Mouse (Mus musculus): ENCODE measurements around the gene 4430402I18Rik. TPM values are rescaled to one million over a fixed set of nuclear protein-coding genes. Genes with fewer than 3 reads are reported as not detected.
A peak's percentile ranks its signal among the peaks of the same experiment; 100 is the strongest.

4430402I18Rik gene
- polyA plus RNA-seq, 1 experiment, result 0.02 TPM

DNA sequence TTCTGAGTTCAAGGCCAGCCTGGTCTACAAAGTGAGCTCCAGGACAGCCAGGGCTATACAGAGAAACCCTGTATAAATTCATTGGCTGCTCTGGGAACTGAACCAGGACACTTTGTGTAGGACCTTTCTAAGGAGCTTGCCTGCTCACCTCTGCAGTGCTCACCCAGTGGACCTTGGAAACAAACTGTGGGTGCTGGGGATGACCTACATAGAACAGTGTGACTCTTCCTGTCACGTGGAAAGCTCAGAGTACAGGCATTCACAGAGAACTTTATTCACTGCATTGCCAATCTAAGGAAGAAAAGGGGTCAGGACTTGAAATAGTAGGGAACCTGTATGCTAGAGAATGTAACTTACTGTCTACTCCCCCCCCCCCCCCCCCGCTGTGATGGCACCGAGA is 78.3 kb downstream of the 4430402I18Rik start:
- H3K79me2 ChIP-seq (ENCODE audit: control insufficient read depth, insufficient read depth), result no peaks in the 10 kb centered on the region
- H3K4me3 ChIP-seq (ENCODE audit: insufficient read depth, poor library complexity, severe bottlenecking), result no peak overlapping the region
- no peak overlapping the region for H3ac ChIP-seq (ENCODE audit: control insufficient read depth, insufficient read length, low read depth)
- TF ChIP-seq CEBPB (IDR thresholded peaks at IDR 0.05; ENCODE audit: low read depth), result no peak
- no peak for TF ChIP-seq MYOG (IDR thresholded peaks at IDR 0.05; ENCODE audit: control insufficient read depth, extremely low read depth, insufficient read length)
- TF ChIP-seq CTCF (IDR thresholded peaks at IDR 0.05; ENCODE audit: control insufficient read depth, insufficient read depth, insufficient read length), result no peak
- no peak for TF ChIP-seq FOSL1 (IDR thresholded peaks at IDR 0.05; ENCODE audit: insufficient read depth, low read length, poor library complexity, severe bottlenecking)
- peaks cover 19% of the 10 kb centered on the region for H3K27me3 ChIP-seq (ENCODE audit: control insufficient read depth, insufficient read depth, insufficient read length)
- H3K36me3 ChIP-seq (ENCODE audit: control insufficient read depth, insufficient read depth), result no peaks in the 10 kb centered on the region
- H3K79me3 ChIP-seq (ENCODE audit: low read depth), result no peaks in the 10 kb centered on the region

GRCm38 (mm10) chr19:28888496-28888895 is 79.1 kb downstream of the 4430402I18Rik start:
- TF ChIP-seq MAX (IDR thresholded peaks at IDR 0.05), result no peak
- TF ChIP-seq FOSL1 (IDR thresholded peaks at IDR 0.05; ENCODE audit: insufficient read depth, low read length, poor library complexity, severe bottlenecking), result no peak
- TF ChIP-seq MYOG (IDR thresholded peaks at IDR 0.05; ENCODE audit: control insufficient read depth, extremely low read depth, insufficient read length), result no peak
- TF ChIP-seq MYOD1 (IDR thresholded peaks at IDR 0.05; ENCODE audit: control insufficient read depth, insufficient read length, low read depth), result no peak
- TF ChIP-seq USF1 (IDR thresholded peaks at IDR 0.05; ENCODE audit: low read depth), result no peak
- no peak for TF ChIP-seq CEBPB (IDR thresholded peaks at IDR 0.05; ENCODE audit: low read depth)
- no peak for TF ChIP-seq CTCF (IDR thresholded peaks at IDR 0.05; ENCODE audit: control insufficient read depth, insufficient read depth, insufficient read length)
- H3ac ChIP-seq (ENCODE audit: control insufficient read depth, insufficient read length, low read depth), result no peak overlapping the region
- no peaks in the 10 kb centered on the region for H3K79me2 ChIP-seq (ENCODE audit: control insufficient read depth, insufficient read depth)
- no peaks in the 10 kb centered on the region for H3K79me3 ChIP-seq (ENCODE audit: low read depth)
- H3K4me3 ChIP-seq (ENCODE audit: insufficient read depth, poor library complexity, severe bottlenecking), result no peak overlapping the region
- H3K27me3 ChIP-seq (ENCODE audit: control insufficient read depth, insufficient read depth, insufficient read length), result peaks cover 16% of the 10 kb centered on the region
- no peaks in the 10 kb centered on the region for H3K36me3 ChIP-seq (ENCODE audit: control insufficient read depth, insufficient read depth)

- Histone ChIP-seq H3K36me3 (ENCODE audit: control insufficient read depth, insufficient read depth) (no peaks in the 10 kb centered on the region), H3K4me3 (ENCODE audit: insufficient read depth, poor library complexity, severe bottlenecking) (no peak overlapping the region), H3K79me3 (ENCODE audit: low read depth) (no peaks in the 10 kb centered on the region), H3K79me2 (ENCODE audit: control insufficient read depth, insufficient read depth) (no peaks in the 10 kb centered on the region), H3K27me3 (ENCODE audit: control insufficient read depth, insufficient read depth, insufficient read length) (peaks cover 21% of the 10 kb centered on the region), H3ac (ENCODE audit: control insufficient read depth, insufficient read length, low read depth) (no peak overlapping the region)
- no peak for TF ChIP-seq FOSL1 (IDR thresholded peaks at IDR 0.05; ENCODE audit: insufficient read depth, low read length, poor library complexity, severe bottlenecking)
- peak; percentile 11 for TF ChIP-seq CTCF (IDR thresholded peaks at IDR 0.05; ENCODE audit: control insufficient read depth, insufficient read depth, insufficient read length)
These were observed 84.5 kb downstream of the 4430402I18Rik start for GRCm38 (mm10) chr19:28883126-28883525.

DNA sequence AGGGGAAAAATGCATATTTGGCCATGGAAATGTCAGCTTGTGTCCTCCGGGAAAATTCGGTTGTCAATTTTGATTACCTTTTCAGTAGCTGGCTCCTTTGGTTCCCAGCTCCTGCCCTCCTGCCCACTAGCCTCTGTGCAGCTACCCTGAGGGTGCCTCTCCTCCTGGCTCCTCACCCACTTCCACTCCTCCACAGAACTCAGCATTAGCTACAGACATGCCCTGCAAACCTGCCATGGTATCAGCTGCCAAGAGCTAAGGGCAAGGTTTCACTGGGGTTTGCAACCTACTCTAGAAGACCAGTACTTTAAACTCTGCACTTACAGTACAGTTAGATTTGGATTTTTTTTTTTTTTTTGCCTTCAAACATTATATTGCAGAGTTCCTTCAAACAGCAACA is 88.1 kb downstream of the 4430402I18Rik start:
- Histone ChIP-seq H3K4me3 (ENCODE audit: insufficient read depth, poor library complexity, severe bottlenecking) (no peak overlapping the region), H3K36me3 (ENCODE audit: control insufficient read depth, insufficient read depth) (no peaks in the 10 kb centered on the region), H3K27me3 (ENCODE audit: control insufficient read depth, insufficient read depth, insufficient read length) (peaks cover 35% of the 10 kb centered on the region), H3ac (ENCODE audit: control insufficient read depth, insufficient read length, low read depth) (no peak overlapping the region), H3K79me3 (ENCODE audit: low read depth) (no peaks in the 10 kb centered on the region), H3K79me2 (ENCODE audit: control insufficient read depth, insufficient read depth) (no peaks in the 10 kb centered on the region)
- no peak for TF ChIP-seq CEBPB (IDR thresholded peaks at IDR 0.05; ENCODE audit: low read depth)
- TF ChIP-seq CTCF (IDR thresholded peaks at IDR 0.05; ENCODE audit: control insufficient read depth, insufficient read depth, insufficient read length), result no peak
- no peak for TF ChIP-seq USF1 (IDR thresholded peaks at IDR 0.05; ENCODE audit: low read depth)
- no peak for TF ChIP-seq FOSL1 (IDR thresholded peaks at IDR 0.05; ENCODE audit: insufficient read depth, low read length, poor library complexity, severe bottlenecking)
- TF ChIP-seq MYOD1 (IDR thresholded peaks at IDR 0.05; ENCODE audit: control insufficient read depth, insufficient read length, low read depth), result no peak
- TF ChIP-seq MYOG (IDR thresholded peaks at IDR 0.05; ENCODE audit: control insufficient read depth, extremely low read depth, insufficient read length), result no peak
- no peak for TF ChIP-seq MAX (IDR thresholded peaks at IDR 0.05)

DNA sequence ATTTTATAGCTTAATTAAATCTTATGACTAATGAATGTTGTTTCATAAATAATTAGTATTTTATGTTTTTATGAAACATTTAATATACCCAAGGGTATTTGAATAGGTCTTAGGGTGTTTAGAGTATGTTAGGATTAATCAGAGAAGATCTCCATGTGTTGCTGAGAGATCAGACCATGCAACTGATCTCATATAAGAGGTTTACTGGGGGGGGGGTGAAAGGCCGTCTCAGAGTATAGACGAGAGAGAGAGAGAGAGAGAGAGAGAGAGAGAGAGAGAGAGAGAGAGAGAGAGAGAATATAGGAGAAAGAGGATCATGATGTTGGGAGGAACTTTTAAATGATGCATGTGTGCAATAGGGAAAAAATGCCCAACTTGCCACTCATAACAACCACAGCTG is 97.2 kb downstream of the 4430402I18Rik start:
- H3K27me3 ChIP-seq (ENCODE audit: control insufficient read depth, insufficient read depth, insufficient read length), result peaks cover 30% of the 10 kb centered on the region
- no peaks in the 10 kb centered on the region for H3K79me3 ChIP-seq (ENCODE audit: low read depth)
- no peak for TF ChIP-seq MYOD1 (IDR thresholded peaks at IDR 0.05; ENCODE audit: control insufficient read depth, insufficient read length, low read depth)
- no peak for TF ChIP-seq FOSL1 (IDR thresholded peaks at IDR 0.05; ENCODE audit: insufficient read depth, low read length, poor library complexity, severe bottlenecking)
- no peak for TF ChIP-seq CTCF (IDR thresholded peaks at IDR 0.05; ENCODE audit: control insufficient read depth, insufficient read depth, insufficient read length)
- no peak for TF ChIP-seq MAX (IDR thresholded peaks at IDR 0.05)
- TF ChIP-seq MYOG (IDR thresholded peaks at IDR 0.05; ENCODE audit: control insufficient read depth, extremely low read depth, insufficient read length), result no peak
- no peak for TF ChIP-seq USF1 (IDR thresholded peaks at IDR 0.05; ENCODE audit: low read depth)
- no peaks in the 10 kb centered on the region for H3K36me3 ChIP-seq (ENCODE audit: control insufficient read depth, insufficient read depth)
- H3K79me2 ChIP-seq (ENCODE audit: control insufficient read depth, insufficient read depth), result no peaks in the 10 kb centered on the region
- no peak overlapping the region for H3K4me3 ChIP-seq (ENCODE audit: insufficient read depth, poor library complexity, severe bottlenecking)
- no peak overlapping the region for H3ac ChIP-seq (ENCODE audit: control insufficient read depth, insufficient read length, low read depth)

DNA sequence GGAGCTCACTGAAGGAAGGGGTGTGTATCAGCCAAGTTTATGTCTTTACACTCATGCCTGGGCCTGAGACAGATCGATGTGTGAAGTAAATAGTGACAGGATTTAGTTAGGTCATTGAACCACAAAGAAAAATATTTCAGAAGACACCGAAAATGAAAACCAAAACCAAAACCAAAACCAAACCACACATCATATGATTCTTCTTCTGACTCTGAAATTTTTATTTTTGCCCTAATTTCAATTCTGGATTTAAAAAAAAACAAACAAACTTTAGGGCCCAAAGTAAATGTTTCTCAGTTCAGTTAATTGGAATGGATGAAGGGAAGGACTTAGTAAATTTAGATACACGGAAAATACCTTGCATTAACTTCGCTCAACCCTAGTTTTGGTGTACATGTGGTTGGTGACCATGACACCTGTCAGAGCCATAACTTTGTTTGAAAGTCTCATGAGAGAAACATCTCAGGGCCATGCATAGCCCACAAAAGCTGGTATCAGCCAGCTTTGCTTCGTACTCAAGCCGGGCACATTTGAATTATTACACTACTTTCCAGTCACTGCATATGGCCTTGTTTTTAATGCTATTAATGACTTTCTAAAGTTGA is 98.2 kb downstream of the 4430402I18Rik start:
- no peaks in the 10 kb centered on the region for H3K79me3 ChIP-seq (ENCODE audit: low read depth)
- no peaks in the 10 kb centered on the region for H3K79me2 ChIP-seq (ENCODE audit: control insufficient read depth, insufficient read depth)
- TF ChIP-seq FOSL1 (IDR thresholded peaks at IDR 0.05; ENCODE audit: insufficient read depth, low read length, poor library complexity, severe bottlenecking) (no peak), USF1 (IDR thresholded peaks at IDR 0.05; ENCODE audit: low read depth) (no peak), CTCF (IDR thresholded peaks at IDR 0.05; ENCODE audit: control insufficient read depth, insufficient read depth, insufficient read length) (no peak), MAX (IDR thresholded peaks at IDR 0.05) (no peak), MYOD1 (IDR thresholded peaks at IDR 0.05; ENCODE audit: control insufficient read depth, insufficient read length, low read depth) (no peak), MYOG (IDR thresholded peaks at IDR 0.05; ENCODE audit: control insufficient read depth, extremely low read depth, insufficient read length) (no peak), CEBPB (IDR thresholded peaks at IDR 0.05; ENCODE audit: low read depth) (no peak)
- H3K36me3 ChIP-seq (ENCODE audit: control insufficient read depth, insufficient read depth), result no peaks in the 10 kb centered on the region
- H3K4me3 ChIP-seq (ENCODE audit: insufficient read depth, poor library complexity, severe bottlenecking), result no peak overlapping the region
- H3ac ChIP-seq (ENCODE audit: control insufficient read depth, insufficient read length, low read depth), result no peak overlapping the region
- H3K27me3 ChIP-seq (ENCODE audit: control insufficient read depth, insufficient read depth, insufficient read length), result peaks cover 21% of the 10 kb centered on the region

Data from C2C12 (cell line).